Mouse (Mus musculus): Measurements from ENCODE around the gene Nelfcd. TPM values are rescaled to one million over a fixed set of nuclear protein-coding genes. Genes with fewer than 3 reads are reported as not detected.

Gene Nelfcd
- polyA plus RNA-seq, 1 experiment from 2014 or later = 81.3 TPM

DNA sequence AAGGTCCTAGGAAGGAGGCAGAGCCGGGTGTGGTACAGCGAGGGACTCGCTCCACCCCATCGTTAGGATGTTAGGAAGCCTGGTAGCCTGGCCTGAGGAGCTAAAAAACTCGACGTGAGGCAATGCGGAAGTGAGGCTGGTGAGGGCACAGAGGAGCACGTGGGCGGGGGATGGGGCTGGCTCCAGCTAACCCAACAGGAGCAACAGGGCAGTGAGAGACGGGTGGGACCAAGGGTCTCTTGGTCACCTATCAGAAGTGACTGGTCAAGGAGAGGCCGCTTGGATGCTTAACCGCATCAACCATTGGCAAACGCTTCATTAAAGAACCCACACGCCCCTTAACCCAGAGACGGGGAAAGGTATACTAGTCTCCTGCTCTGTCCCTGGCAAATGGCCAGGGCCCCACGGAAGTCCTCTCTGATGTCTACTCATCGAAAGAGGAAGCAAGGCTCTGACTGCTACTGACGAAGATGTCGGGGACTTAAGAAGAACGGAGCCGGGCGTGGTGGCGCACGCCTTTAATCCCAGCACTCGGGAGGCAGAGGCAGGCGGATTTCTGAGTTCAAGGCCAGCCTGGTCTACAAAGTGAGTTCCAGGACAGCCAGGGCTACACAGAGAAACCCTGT lies 20.6 kb downstream of the Nelfcd start:
- Histone ChIP-seq H3K27ac (ENCODE audit: low read length) (no peak overlapping the region), H3K4me3 (ENCODE audit: low read length) (no peak overlapping the region), H3K9ac (ENCODE audit: low read depth, low read length) (no peak overlapping the region), H3K4me1 (ENCODE audit: control insufficient read depth, insufficient read depth, low read length) (peaks cover 23% of the 10 kb centered on the region), H3K36me3 (ENCODE audit: control insufficient read depth, insufficient read depth, low read length) (peaks cover 12% of the 10 kb centered on the region; the same call in 1 of the 2 replicates), H3K27me3 (replicated peaks; ENCODE audit: control insufficient read depth, insufficient read depth, low read length) (no peaks in the 10 kb centered on the region), H3K4me2 (ENCODE audit: low read depth, low read length) (0 out of 2 replicates have a peak overlapping the region, but pooled peaks have one; percentile 9), H3K9me3 (ENCODE audit: control insufficient read depth, low read length) (no peaks in the 10 kb centered on the region)
- WGBS = 87% methylated on average over 26 of the region's 26 CpGs
- no peak for ATAC-seq

DNA sequence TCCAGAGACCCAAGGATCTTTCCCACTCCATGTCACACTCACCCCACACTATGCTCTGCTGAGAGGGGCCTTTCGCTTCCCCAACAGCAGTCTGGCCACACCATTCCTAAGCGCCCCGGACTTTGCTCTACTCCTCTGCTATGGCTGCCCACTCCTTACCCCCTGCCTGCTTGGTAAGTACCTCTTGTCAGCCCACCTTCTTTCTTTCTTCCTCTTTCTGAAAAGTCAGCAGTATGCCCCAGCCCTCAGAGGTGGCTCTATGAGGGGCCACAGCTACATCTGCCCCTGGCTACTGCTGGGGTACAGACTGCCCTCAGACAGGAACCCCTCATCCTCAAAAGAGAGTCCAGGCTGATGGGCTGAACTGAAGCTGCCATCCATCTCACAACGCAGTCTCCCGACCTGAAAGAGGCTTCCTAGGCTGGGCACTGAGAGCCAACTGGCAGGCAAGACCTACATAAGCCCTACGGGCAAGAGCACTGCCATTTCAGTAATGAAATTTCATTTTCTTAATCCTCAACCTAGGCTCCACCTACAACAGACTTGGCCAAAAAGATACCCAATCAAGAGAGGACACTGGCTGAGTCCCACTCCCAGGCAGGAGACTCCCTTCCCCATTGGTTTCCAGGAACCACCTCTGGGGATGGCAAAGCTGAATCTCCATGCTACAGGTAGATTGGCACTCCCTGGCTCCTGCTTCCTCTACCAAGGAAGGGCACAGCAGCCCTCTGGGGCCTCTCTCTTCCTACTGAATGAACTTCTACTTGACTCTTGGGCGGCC lies 21.5 kb downstream of the Nelfcd start:
- Histone ChIP-seq H3K27me3 (replicated peaks; ENCODE audit: control insufficient read depth, insufficient read depth, low read length) (no peaks in the 10 kb centered on the region), H3K4me1 (ENCODE audit: control insufficient read depth, insufficient read depth, low read length) (peaks cover 28% of the 10 kb centered on the region), H3K27ac (ENCODE audit: low read length) (0 out of 2 replicates have a peak overlapping the region, but pooled peaks have one; percentile 24), H3K4me3 (ENCODE audit: low read length) (peak overlapping the region; percentile 72), H3K4me2 (ENCODE audit: low read depth, low read length) (peak overlapping the region; percentile 87), H3K9ac (ENCODE audit: low read depth, low read length) (peak overlapping the region; percentile 79; the same call in 1 of the 2 replicates), H3K9me3 (ENCODE audit: control insufficient read depth, low read length) (no peaks in the 10 kb centered on the region), H3K36me3 (ENCODE audit: control insufficient read depth, insufficient read depth, low read length) (peaks cover 12% of the 10 kb centered on the region; the same call in 1 of the 2 replicates)
- 89% methylated on average over 7 of the region's 7 CpGs for WGBS
- ATAC-seq = no peak

DNA sequence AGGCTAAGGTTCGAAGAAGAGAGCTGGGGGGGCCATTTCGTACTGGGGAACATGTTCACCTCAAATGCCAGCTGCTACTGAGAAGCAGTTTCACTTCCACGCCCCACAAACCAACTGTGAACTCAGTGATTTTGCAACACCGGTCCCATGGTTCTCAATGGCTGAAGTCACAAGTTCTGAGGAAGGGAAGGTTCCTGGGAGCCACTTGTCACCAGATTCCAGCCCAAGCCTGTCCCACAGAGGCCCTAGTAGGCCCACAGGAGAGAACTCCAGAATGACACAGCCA lies 22.0 kb downstream of the Nelfcd start:
- no peaks in the 10 kb centered on the region for H3K27me3 ChIP-seq (replicated peaks; ENCODE audit: control insufficient read depth, insufficient read depth, low read length)
- peak overlapping the region; percentile 69 for H3K27ac ChIP-seq (ENCODE audit: low read length)
- H3K4me1 ChIP-seq (ENCODE audit: control insufficient read depth, insufficient read depth, low read length) = peaks cover 28% of the 10 kb centered on the region
- ATAC-seq = peak; percentile 16
- 82% methylated on average over 4 of the region's 4 CpGs for WGBS
- peaks cover 10% of the 10 kb centered on the region; the same call in 1 of the 2 replicates for H3K36me3 ChIP-seq (ENCODE audit: control insufficient read depth, insufficient read depth, low read length)
- no peaks in the 10 kb centered on the region for H3K9me3 ChIP-seq (ENCODE audit: control insufficient read depth, low read length)
- peak overlapping the region; percentile 87 for H3K4me2 ChIP-seq (ENCODE audit: low read depth, low read length)
- H3K9ac ChIP-seq (ENCODE audit: low read depth, low read length) = peak overlapping the region; percentile 79
- peak overlapping the region; percentile 72 for H3K4me3 ChIP-seq (ENCODE audit: low read length)

DNA sequence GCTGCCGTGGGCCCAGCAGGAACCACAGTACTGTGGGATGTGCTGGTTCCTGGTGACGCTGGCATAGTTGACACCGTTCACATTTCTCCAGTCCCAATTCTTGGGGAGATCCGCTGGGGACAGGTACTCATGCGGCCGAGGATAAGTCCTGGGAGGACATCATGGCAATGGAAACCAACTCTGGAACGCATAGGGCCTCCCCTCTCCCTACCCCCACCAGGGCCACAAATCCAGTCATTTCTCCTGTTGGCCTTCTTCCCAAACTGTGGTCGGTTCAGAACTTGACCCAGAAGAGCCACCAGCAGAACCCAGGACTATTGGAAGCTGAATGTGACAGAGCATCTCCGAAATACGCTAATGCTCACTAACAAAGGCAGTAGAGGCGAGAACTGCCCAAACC lies 22.6 kb downstream of the Nelfcd start:
- Histone ChIP-seq H3K36me3 (ENCODE audit: control insufficient read depth, insufficient read depth, low read length) (peaks cover 9% of the 10 kb centered on the region; the same call in 1 of the 2 replicates), H3K9ac (ENCODE audit: low read depth, low read length) (peak overlapping the region; percentile 79), H3K27ac (ENCODE audit: low read length) (peak overlapping the region; percentile 69), H3K4me2 (ENCODE audit: low read depth, low read length) (peak overlapping the region; percentile 87), H3K4me3 (ENCODE audit: low read length) (peak overlapping the region; percentile 72), H3K9me3 (ENCODE audit: control insufficient read depth, low read length) (no peaks in the 10 kb centered on the region), H3K4me1 (ENCODE audit: control insufficient read depth, insufficient read depth, low read length) (peaks cover 28% of the 10 kb centered on the region), H3K27me3 (replicated peaks; ENCODE audit: control insufficient read depth, insufficient read depth, low read length) (no peaks in the 10 kb centered on the region)
- ATAC-seq = peak; percentile 4
- WGBS = 61% methylated on average over 11 of the region's 11 CpGs

DNA sequence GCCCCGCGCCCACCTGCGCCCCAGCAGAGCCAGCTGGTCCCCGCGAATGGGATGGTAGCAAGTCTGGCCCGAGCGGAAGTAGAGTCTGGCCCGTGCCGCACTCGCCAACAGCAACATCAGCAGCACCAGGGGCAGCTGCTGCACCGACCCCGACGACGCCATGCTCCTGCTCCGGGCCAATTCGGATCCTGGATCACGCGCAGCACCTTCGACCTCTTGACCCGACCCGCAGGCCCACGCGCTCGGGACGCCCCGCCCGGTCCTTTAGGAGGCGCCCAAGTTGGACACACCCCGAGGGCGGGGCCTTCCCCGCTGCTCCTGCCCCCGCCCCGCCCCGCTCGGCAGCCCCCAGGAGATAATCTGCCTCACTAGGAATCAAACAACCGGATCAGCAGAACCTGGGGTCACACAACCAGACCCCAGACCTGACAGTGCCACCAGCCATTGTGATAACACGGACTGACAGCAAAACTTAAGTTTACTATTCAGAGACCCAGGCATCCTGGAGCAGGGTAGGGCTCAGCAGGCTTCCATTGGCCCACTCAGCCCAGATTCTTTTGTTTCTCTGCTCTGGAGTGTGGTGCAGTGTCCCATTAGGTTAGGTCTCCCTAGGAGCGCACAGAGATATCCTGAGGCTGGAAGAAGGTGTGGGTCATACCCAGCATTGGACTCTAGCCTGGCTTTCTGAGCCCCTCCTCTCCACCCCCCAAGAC lies 23.3 kb downstream of the Nelfcd start, which contains the start of gene Ctsz:
Gene Ctsz, minus strand, starts transcription at position 303 of the 713 bp plus-strand sequence.
- Histone ChIP-seq H3K27me3 (replicated peaks; ENCODE audit: control insufficient read depth, insufficient read depth, low read length) (no peaks in the 10 kb centered on the region), H3K9me3 (ENCODE audit: control insufficient read depth, low read length) (no peaks in the 10 kb centered on the region), H3K4me2 (ENCODE audit: low read depth, low read length) (peak within 1 kb of the TSS; percentile 87), H3K36me3 (ENCODE audit: control insufficient read depth, insufficient read depth, low read length) (0 out of 2 replicates have a peak, but pooled peaks cover 6% of the 10 kb centered on the region), H3K27ac (ENCODE audit: low read length) (peak within 1 kb of the TSS; percentile 69), H3K9ac (ENCODE audit: low read depth, low read length) (peak within 1 kb of the TSS; percentile 79), H3K4me3 (ENCODE audit: low read length) (peak within 1 kb of the TSS; percentile 72), H3K4me1 (ENCODE audit: control insufficient read depth, insufficient read depth, low read length) (peaks cover 28% of the 10 kb centered on the region)
- under 1% methylated on average over 38 of the region's 38 CpGs for WGBS
- peak; percentile 73 for ATAC-seq

DNA sequence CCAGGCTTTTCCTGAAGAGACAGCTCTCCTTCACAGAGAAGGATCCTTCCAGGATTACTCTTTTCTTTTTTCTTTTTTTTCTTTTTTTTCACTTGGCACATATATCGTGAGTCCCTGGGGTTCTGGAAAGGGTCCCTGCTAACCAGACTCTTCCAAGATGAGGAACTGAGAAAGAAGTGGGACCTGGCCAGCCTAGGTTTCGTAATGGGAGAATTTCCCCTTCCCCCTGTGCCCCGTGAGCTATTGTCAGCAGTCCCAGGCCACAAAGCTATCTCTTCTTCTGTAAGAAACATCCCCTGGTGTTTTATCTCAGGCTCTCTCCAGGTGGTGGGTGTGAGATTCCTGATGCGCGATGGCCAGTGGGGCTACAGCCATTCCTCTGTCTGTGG lies 23.8 kb downstream of the Nelfcd start:
- H3K9ac ChIP-seq (ENCODE audit: low read depth, low read length) = no peak overlapping the region
- no peak for ATAC-seq
- peaks cover 28% of the 10 kb centered on the region for H3K4me1 ChIP-seq (ENCODE audit: control insufficient read depth, insufficient read depth, low read length)
- H3K27ac ChIP-seq (ENCODE audit: low read length) = no peak overlapping the region
- H3K27me3 ChIP-seq (replicated peaks; ENCODE audit: control insufficient read depth, insufficient read depth, low read length) = no peaks in the 10 kb centered on the region
- 0 out of 2 replicates have a peak, but pooled peaks cover 1% of the 10 kb centered on the region for H3K36me3 ChIP-seq (ENCODE audit: control insufficient read depth, insufficient read depth, low read length)
- no peaks in the 10 kb centered on the region for H3K9me3 ChIP-seq (ENCODE audit: control insufficient read depth, low read length)
- WGBS = 64% methylated on average over 5 of the region's 5 CpGs
- H3K4me3 ChIP-seq (ENCODE audit: low read length) = no peak overlapping the region
- peak overlapping the region; percentile 87; the same call in 1 of the 2 replicates for H3K4me2 ChIP-seq (ENCODE audit: low read depth, low read length)

DNA sequence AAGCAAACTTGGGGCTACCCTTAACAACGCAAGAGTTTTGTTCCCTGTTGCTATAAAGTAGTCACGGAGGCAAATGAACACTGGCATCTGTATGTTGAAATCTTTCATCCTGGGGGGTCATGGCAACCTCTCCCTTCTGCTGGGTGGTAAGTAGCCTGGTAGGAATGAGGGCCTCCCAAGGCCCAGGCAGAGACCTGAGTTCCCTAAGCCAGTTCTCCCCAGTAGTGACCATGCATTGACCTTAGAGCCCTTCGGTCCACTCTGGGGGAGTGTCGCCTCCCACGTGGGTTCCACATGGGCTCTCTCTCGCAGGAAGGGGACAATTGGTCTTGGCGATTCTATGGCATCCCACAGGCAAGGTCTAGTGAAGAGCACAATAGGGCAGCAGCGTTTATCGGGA lies 24.4 kb downstream of the Nelfcd start:
- Histone ChIP-seq H3K4me2 (ENCODE audit: low read depth, low read length) (no peak overlapping the region), H3K4me3 (ENCODE audit: low read length) (no peak overlapping the region), H3K27me3 (replicated peaks; ENCODE audit: control insufficient read depth, insufficient read depth, low read length) (no peaks in the 10 kb centered on the region), H3K36me3 (ENCODE audit: control insufficient read depth, insufficient read depth, low read length) (no peaks in the 10 kb centered on the region), H3K27ac (ENCODE audit: low read length) (no peak overlapping the region), H3K9me3 (ENCODE audit: control insufficient read depth, low read length) (no peaks in the 10 kb centered on the region), H3K4me1 (ENCODE audit: control insufficient read depth, insufficient read depth, low read length) (peaks cover 28% of the 10 kb centered on the region), H3K9ac (ENCODE audit: low read depth, low read length) (no peak overlapping the region)
- 79% methylated on average over 9 of the region's 9 CpGs for WGBS
- no peak for ATAC-seq

DNA sequence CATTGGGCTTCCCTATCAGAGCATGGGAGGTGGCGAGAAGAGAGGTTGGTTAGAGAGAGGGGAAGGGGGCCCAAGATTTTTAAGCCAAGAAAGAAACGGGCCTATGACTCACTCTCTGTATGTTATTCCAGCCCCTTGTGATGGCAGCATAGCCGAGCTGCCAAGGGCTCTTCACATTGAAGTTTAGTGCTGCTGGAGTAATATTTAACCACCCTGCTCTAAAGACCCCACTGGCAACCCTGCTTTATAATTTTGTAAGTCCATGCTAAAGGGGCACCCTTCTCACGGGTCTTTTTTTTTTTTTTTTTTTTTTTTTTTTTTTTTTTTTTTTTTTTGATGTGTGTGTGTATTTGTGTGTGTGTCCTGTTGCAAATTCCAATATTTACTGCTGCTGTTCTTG lies 26.3 kb downstream of the Nelfcd start:
- Histone ChIP-seq H3K36me3 (ENCODE audit: control insufficient read depth, insufficient read depth, low read length) (no peaks in the 10 kb centered on the region), H3K9ac (ENCODE audit: low read depth, low read length) (no peak overlapping the region), H3K9me3 (ENCODE audit: control insufficient read depth, low read length) (no peaks in the 10 kb centered on the region), H3K4me1 (ENCODE audit: control insufficient read depth, insufficient read depth, low read length) (peaks cover 26% of the 10 kb centered on the region), H3K27ac (ENCODE audit: low read length) (no peak overlapping the region), H3K4me3 (ENCODE audit: low read length) (no peak overlapping the region), H3K4me2 (ENCODE audit: low read depth, low read length) (no peak overlapping the region), H3K27me3 (replicated peaks; ENCODE audit: control insufficient read depth, insufficient read depth, low read length) (no peaks in the 10 kb centered on the region)
- WGBS = 55% methylated on average over 4 of the region's 4 CpGs
- no peak for ATAC-seq

DNA sequence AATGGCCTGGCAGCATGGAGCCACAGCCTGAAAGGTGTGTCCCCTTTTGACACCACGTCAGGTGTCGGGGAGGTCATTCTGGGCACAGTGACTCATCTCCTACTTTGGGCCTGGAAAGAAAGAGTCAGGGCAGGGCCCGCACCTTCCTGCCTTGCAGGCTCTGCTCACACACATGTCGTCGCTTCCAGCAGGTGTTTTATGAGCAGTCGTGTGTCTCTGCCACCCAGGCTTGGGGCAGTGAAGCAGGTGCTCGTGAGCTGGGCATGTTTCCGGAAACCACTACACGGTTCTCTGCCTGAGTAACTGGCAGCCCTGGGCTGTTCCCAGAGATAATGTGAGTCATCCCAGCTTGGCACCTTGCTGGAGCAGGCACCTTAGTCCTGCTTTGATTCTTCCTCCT lies 26.9 kb downstream of the Nelfcd start:
- no peak overlapping the region; the same call in 1 of the 2 replicates for H3K9ac ChIP-seq (ENCODE audit: low read depth, low read length)
- no peaks in the 10 kb centered on the region for H3K27me3 ChIP-seq (replicated peaks; ENCODE audit: control insufficient read depth, insufficient read depth, low read length)
- H3K4me3 ChIP-seq (ENCODE audit: low read length) = no peak overlapping the region
- peak; percentile 51 for ATAC-seq
- peak overlapping the region; percentile 23 for H3K27ac ChIP-seq (ENCODE audit: low read length)
- no peak overlapping the region for H3K4me2 ChIP-seq (ENCODE audit: low read depth, low read length)
- no peaks in the 10 kb centered on the region for H3K36me3 ChIP-seq (ENCODE audit: control insufficient read depth, insufficient read depth, low read length)
- peaks cover 20% of the 10 kb centered on the region for H3K4me1 ChIP-seq (ENCODE audit: control insufficient read depth, insufficient read depth, low read length)
- no peaks in the 10 kb centered on the region for H3K9me3 ChIP-seq (ENCODE audit: control insufficient read depth, low read length)
- 59% methylated on average over 9 of the region's 9 CpGs for WGBS
